Mouse (Mus musculus) layer of hippocampus, postnatal 10 days (tissue): Measurements from ENCODE around the gene Atp1a1. TPM values are rescaled to one million over a fixed set of nuclear protein-coding genes. Genes with fewer than 3 reads are reported as not detected.

Experiments used
- DNase-seq, 2 experiments: peaks; one replicate each; pipeline ENCODE4 v3.0.0; 2021; ENCODE audit warnings: low spot score in 2 of 2
- long read RNA-seq: library from polyadenylated mRNA; stranded (forward); transcript quantifications from one replicate; pipeline ENCODE4 v2.0.0, GENCODE M21; 2023
- total RNA-seq, 2 experiments: library from RNA; stranded (reverse); gene quantifications; 2 replicates each; pipeline ENCODE4 v1.2.3; 2021

The Atp1a1 gene
- 100 to 1,000 TPM; 367 to 390 TPM for total RNA-seq
- long read RNA-seq, transcript Atp1a1-201 (23 exons, 3,679 nt) = major isoform, 32 of 56 reads
- long read RNA-seq, partial matches to known transcripts = 14 of 56 reads
- long read RNA-seq, other reads (novel, unspliced or antisense) = 10 of 56 reads

GRCm38 (mm10) chr3:101604550-101605223 is at the start of gene Atp1a1:
Gene Atp1a1, minus strand, starts transcription at chr3:101604684.
- DNase-seq = peak; percentile 96 to 97

DNA sequence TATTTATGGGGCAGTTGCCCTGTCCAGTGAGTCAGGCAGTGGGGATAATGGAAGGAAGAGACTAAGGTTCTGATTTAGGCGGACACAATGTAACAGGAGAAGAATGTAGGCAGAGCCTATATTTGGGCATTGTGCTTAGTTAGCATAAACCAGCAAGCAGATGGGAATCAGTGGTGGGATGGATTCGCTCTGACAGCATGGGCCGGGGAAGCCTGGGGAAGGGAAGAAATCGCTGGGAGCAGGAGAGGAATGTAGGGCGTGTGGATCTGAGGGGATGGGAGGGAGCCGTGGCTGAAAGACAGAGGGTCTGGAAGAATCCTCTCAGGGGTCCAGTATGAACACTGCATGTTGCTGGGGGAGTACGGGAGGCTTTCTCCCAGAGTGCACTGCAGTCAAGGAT is 49.0 kb upstream of the Atp1a1 start:
- peak; percentile 16 to 31 for DNase-seq

- no peak for DNase-seq
These were observed 48.5 kb upstream of the Atp1a1 start for GRCm38 (mm10) chr3:101652967-101653366.

- DNase-seq = no peak
These were observed 45.8 kb upstream of the Atp1a1 start for GRCm38 (mm10) chr3:101650328-101650727.

GRCm38 (mm10) chr3:101649271-101649670 is 44.8 kb upstream of the Atp1a1 start:
- no peak for DNase-seq

- no peak for DNase-seq
These were observed 43.8 kb upstream of the Atp1a1 start for GRCm38 (mm10) chr3:101648096-101648793.

GRCm38 (mm10) chr3:101646806-101647205 is 42.3 kb upstream of the Atp1a1 start:
- no peak for DNase-seq

DNA sequence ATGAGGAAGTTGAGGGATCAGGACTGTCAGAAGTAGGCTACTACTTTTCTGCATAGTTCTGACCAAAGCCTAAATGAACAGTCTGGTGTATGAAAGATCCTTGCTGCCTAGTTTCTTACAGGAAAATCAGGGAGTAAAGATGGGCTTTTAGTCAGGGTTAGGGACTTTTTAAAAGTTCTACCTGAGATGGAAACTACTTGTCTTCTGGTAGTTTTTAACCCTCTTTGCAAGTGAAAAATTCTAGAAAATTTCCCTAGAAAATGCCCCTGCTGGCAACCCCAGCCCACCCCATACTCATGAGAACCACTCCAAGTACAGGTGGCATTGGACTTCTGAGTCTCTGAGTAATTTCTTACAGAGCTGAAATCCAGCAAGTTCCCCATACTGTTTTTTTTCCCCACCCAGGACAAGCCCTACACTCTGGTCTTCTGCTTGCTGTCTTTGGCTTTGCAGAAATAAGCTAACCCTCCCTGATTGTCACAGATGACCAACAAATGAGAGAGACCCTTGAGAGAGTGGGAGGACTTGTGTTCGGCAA is 41.2 kb upstream of the Atp1a1 start:
- no peak for DNase-seq

- no peak for DNase-seq
These were observed 39.7 kb upstream of the Atp1a1 start for GRCm38 (mm10) chr3:101644062-101644802.

- DNase-seq = no peak
These were observed 38.8 kb upstream of the Atp1a1 start for GRCm38 (mm10) chr3:101643264-101643663.

DNA sequence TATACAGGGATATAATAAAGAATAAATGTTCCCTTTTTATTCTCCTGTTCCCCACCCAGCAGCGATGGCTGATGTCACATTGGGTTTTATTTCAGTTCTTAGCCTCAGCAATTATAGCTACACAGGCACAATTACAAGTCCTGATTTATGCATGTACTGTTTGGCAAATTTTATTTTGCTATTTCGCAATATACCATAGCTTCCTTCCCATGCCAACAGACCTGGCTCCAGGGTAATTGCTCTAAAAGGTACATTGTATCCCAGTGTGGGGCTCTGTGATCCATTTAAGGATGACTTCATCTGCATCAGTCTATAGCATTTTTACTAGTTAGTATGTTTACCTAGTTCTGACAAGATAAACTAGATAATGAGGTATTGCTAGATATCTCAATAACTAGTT is 33.7 kb upstream of the Atp1a1 start:
- DNase-seq = no peak

DNA sequence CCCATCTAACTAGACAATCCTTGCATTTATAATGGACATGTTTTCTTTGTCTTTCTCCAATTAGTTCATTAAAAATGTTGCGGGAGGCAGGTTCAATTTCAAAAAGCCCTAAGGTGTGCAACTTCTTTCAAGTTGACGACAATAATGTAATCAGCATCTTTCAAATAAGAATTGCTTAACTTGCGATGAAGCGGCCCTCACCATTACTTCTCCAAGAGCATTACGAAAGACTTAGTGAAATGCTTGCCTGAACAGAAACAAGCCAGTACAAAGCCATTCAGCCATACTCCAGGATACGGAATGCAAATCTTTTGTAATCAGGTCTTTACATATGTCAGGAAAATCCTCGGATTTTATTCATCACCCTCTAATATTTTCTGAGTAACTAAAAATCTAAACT is 32.0 kb upstream of the Atp1a1 start:
- no peak for DNase-seq

GRCm38 (mm10) chr3:101636086-101636485 is 31.6 kb upstream of the Atp1a1 start:
- DNase-seq = no peak

DNA sequence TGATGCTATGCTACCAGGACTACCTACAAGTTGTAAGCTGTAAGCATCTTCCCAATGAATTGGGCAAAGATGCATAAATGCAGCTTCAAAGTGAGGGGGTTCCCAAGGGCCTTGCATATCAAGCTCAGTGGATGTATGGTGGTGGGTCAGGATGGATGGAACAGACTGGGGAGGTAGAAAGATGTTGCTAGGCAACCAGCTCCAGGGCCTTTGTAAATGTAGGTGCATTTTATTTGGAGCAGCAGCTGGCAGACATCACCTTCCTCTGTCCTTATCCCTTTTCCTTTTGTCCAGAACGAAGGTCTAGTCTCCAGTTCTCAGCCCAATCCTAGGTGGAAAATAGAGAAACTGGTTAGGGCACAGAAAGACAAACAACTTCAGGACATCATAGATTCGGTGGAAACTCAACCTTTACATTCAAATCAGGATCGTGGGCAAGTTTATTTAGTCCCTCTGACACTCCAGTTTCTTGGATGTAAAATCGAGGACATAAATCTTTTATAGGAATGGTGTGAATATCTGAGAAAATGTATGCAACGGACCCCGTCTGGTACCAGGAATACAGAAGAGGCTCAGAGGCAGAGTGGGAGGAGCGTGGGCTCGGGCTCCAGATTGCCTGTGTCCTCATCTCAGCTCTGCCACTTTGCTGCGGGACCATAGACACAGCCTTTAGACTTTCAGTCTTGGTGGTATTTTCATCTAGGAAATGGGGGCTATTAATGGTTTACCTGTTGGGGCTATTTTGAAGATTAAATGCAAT is 29.8 kb upstream of the Atp1a1 start:
- DNase-seq = no peak

DNA sequence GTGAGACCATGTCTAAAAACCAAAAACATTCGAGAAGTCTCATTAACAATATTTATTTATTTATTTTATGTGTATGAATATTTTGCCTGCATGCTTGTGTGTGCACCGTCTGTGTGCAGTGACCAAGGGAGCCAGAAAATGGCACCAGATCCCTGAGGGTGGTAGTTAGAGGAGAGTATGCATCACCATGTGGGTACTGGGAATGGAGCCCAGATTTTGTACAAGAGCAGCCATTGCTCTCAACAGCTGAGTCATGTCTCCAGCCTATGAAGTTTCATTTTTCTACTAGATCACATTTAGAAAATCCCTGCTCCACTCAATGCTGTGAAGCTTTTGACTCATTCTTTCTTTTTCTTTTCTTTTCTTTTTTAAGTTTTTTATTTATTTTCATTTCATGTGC is 23.8 kb upstream of the Atp1a1 start:
- DNase-seq = no peak

- DNase-seq = no peak
These were observed 19.8 kb upstream of the Atp1a1 start for GRCm38 (mm10) chr3:101624287-101624686.

- DNase-seq = no peak
These were observed 14.5 kb upstream of the Atp1a1 start for GRCm38 (mm10) chr3:101619017-101619416.

GRCm38 (mm10) chr3:101618505-101618904 is 14.0 kb upstream of the Atp1a1 start:
- no peak for DNase-seq

DNA sequence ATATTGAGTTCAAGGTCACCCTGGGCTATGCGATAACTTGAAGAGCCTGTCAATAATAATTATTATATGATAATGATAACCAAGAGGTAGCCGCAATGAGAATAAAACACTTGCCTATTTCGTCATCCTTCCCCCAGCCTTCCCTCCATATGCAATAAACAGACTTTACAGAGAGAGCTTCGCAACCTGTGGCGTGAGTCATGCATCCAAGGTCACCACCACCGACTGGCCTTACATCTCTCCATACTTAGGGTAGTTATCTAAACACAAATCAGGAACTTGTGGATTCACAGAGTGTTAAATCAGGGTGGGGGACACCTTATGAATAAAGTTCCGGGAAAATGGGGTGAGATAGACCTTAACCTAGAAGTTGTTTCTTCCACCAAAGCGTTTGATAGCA is 13.0 kb upstream of the Atp1a1 start:
- no peak for DNase-seq

- no peak for DNase-seq
These were observed 12.5 kb upstream of the Atp1a1 start for GRCm38 (mm10) chr3:101617007-101617406.

DNA sequence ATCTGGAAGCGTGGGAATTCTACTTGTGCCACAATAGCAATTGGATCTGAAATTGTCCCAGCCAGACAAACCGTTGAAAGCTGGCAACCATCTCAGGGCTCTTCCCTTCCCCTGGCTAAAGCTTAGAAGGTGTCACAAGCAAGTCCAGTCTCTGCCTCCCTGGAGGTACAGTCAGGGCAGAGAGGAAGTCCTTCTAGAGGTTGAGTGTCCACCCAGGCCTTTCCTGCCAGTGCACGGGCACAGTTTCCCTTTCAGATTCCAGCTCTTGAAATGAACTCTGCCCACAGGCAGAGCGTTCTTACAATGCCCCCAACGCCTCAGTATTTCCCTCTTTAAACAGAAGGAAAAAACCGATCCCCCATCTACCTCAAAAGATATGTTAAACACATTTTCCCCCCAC is 11.4 kb upstream of the Atp1a1 start:
- no peak for DNase-seq
